Mouse (Mus musculus) forebrain, embryonic 10.5 days (tissue): ENCODE results near the gene Cdc5l. TPM values are rescaled to one million over a fixed set of nuclear protein-coding genes. Genes with fewer than 3 reads are reported as not detected.

Source experiments
- polyA plus RNA-seq: library from polyadenylated mRNA; unstranded; fragments of >200 nt; fragmentation: Nextera tagmentation; extraction: Ambion mirVana; gene quantifications from 2 replicates; pipeline ENCODE4 v1.2.1, GENCODE M21; 2016

Gene Cdc5l
- polyA plus RNA-seq, 1 experiment from 2014 or later, result 72.1 TPM

Other genes with a start within 250 kb of the Cdc5l start
- gene Spats1, start 41.7 kb upstream of the Cdc5l start, polyA plus RNA-seq, result 0.48 and 0.50 TPM in 2 replicates
- 33.9 and 35.1 TPM in 2 replicates for gene Aars2, start 73.1 kb upstream of the Cdc5l start, polyA plus RNA-seq
- gene Tcte1, start 89.7 kb upstream of the Cdc5l start, polyA plus RNA-seq, result 1.1 and 1.3 TPM in 2 replicates
- gene Tmem151b, start 115.9 kb upstream of the Cdc5l start, polyA plus RNA-seq, result 4.8 and 6.3 TPM in 2 replicates
- 6.6 and 6.9 TPM in 2 replicates for gene Nfkbie, start 122.0 kb upstream of the Cdc5l start, polyA plus RNA-seq
- 114 and 117 TPM in 2 replicates for gene Slc35b2, start 130.1 kb upstream of the Cdc5l start, polyA plus RNA-seq
- 2,210 and 2,220 TPM in 2 replicates for gene Hsp90ab1, start 139.5 kb upstream of the Cdc5l start, polyA plus RNA-seq
- 70.3 and 76.3 TPM in 2 replicates for gene Slc29a1, start 165.9 kb upstream of the Cdc5l start, polyA plus RNA-seq
- 0.27 and 0.30 TPM in 2 replicates for gene Mymx, start 168.4 kb upstream of the Cdc5l start, polyA plus RNA-seq
- gene Capn11, start 225.6 kb upstream of the Cdc5l start, polyA plus RNA-seq, result 1.1 and 1.6 TPM in 2 replicates